Mouse (Mus musculus): ENCODE data around the gene Calml3. TPM values are rescaled to one million over a fixed set of nuclear protein-coding genes. Genes with fewer than 3 reads are reported as not detected.

Gene Calml3
- total RNA-seq, 2 experiments from 2014 or later: not detected

DNA sequence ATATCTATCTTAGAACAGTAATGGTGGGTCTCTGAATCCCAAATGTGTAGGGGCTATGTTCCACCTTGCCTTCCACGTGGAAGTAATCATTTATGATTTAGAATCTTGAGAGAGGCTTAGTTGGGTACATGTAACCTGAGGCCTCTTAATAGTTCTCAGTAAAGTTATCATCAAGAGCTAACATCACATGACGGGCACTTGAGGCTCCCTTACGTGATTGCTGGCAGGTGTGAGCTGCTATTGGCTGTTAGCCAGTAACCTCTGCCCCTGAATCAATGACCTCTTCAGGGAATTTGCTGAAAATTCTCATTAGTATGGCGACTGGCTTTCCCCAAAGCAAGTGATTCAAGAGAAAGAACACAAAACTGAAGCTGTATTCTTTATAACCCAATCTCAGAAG lies 17.0 kb downstream of the Calml3 start:
- no peak for ATAC-seq (replicated peaks; ENCODE audit: low FRiP score, poor library complexity, severe bottlenecking)

DNA sequence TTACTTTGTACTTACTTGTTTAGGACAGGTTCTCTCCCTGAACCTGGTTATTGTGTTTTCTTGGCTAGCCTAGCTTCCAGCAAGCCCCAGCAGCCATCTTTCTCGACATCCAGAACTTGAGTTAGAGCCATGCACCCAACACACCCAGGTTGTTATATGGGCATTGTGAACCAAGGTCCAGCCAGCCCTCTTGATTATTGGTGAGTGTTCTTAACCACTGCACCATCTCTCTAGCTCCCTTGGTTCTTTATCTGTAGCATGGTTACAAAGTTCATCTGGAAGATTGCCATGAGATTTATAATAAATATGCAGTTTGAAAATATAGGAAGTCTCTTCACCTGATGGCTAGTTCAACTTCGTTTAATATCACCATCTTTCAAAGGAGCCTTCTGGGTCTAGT lies 20.5 kb downstream of the Calml3 start:
- no peak for ATAC-seq (replicated peaks; ENCODE audit: low FRiP score, poor library complexity, severe bottlenecking)

DNA sequence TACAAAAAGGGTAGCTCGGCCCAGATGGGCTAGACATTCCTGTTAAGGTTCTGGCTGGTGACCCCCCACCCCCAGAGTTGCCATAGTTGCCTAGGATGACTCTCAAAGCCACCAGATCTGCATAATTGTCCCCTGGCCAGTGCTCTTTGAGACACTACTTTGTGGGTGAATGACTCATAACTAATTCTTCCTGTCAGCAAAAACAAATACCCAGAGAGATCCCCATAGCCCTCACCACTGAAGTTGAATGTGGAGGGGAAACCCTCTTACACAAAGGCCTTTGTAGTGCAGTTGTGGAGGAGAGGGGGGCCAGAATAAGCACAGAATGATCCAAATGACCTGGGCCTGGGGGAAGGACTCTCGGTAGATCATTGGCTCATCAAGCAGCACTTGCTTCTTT lies 21.6 kb downstream of the Calml3 start:
- no peak for ATAC-seq (replicated peaks; ENCODE audit: low FRiP score, poor library complexity, severe bottlenecking)

DNA sequence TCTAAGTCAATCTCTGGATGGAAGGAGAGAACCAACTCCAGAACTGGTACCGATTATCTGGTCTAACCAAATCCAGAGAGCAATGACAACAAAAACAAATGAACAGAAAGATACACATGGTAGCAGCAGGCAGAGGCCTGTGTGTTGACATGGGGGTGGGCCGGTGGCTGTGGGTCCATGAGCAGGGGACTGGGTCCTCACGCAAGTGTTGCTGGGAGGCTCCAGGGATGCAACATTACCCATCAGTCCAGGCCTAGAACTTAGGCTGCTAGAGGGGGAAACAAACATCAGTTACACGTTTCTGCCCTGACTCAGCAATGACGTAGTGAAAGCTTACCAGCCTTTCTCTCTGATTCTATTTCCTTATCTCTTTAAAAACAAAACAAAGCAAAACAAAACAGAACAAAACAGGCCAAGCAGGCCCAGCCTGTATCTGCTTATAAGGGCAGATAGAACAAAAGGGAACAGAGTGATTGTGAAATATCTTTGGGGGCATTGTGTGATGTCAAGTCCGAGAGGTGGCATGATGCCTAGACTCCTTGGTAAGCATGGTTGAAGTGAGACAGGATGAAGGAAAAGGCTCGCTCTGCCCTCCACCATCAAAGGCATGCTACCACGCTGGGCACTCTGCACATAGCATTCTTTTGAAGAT lies 24.4 kb downstream of the Calml3 start:
- 0 out of 2 replicates have a peak, but pooled peaks have one; percentile 53 for ATAC-seq (replicated peaks; ENCODE audit: low FRiP score, poor library complexity, severe bottlenecking)

DNA sequence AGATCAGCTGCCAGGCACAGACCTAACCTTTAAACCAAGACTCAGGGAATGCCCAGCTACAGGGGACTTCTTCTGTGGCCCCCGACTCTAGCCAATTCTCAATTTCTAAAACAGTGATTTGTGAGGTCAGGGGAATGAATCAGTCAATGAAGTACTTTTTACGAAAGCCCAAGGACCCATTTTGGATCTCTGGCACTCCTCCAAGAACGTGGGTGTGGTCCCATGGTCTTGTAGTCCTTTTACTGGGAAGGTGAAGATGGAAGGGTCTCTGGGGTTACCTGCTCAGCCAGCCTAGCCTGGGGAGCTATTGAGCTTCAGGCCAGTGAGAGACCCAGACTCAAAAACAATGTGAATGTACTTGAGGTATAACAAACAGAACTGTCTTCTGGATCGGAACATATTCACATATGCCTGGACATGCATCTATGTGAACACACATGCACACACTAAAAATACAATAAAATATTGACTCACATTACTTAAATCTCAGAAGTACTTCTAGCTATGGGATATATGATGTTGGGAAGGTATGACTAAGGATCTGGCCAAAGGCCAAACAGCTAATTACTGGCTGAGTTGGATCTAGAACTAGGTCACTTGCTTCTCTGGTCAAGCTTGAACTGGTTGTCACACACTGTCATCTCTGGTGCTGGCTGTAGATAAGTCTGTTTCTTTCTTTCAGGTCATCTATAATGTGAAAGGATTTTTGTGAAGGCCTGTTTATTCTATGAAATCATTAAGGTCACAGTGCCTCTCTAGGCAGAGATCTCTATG lies 25.3 kb downstream of the Calml3 start:
- ATAC-seq (replicated peaks; ENCODE audit: low FRiP score, poor library complexity, severe bottlenecking): no peak

DNA sequence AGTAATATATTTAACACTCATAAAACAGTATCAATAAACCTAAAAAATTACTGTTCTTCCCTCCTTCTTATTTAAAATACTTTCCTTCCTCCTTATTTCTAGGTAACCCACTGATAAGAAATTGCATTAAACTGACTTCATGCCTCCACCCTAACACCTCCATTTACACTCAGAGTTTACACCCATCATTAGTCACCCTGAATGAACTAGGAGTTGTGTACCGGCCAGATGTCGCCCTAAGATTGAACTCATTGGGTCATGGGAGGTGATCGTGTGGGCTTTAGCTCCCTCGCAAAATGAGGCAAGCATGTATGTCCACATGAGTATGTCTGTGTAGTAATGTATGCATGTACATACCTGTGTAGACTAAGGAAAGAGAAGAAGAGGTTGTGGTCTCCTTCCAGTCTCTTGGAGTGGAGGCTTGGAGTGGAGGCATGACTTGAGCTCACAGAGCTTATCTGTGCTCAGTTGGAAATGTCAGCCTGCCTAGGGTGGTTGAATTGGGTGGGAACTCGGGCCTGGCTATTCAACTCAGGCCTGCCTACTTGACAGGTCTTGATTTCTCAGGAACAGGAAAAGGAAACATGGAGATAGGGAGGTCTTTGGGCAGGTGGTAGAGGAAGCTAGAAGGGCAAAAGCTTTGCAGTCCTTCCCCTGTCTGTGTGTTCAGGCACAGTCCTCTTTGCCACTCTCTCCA lies 26.8 kb downstream of the Calml3 start:
- ATAC-seq (replicated peaks; ENCODE audit: low FRiP score, poor library complexity, severe bottlenecking): no peak

DNA sequence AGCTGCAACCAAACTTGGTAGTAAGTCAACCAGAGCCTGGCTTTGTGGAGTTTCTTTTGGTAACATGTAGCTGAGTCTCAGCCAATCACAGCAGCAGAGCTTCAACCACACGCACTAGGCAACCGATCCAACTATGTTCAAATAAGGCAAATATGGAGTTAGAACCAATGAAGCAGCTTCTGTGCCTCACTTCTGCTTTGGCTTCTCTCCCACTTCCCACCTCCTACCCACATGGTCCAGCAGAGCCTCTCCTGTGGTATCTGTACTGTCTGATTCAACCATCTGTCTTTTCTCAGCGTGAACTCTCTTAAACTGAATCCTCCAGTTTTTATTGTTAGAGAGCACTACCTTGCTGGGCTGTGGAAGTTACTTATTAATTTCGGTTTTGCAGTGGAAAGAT lies 27.7 kb downstream of the Calml3 start:
- no peak for ATAC-seq (replicated peaks; ENCODE audit: low FRiP score, poor library complexity, severe bottlenecking)

DNA sequence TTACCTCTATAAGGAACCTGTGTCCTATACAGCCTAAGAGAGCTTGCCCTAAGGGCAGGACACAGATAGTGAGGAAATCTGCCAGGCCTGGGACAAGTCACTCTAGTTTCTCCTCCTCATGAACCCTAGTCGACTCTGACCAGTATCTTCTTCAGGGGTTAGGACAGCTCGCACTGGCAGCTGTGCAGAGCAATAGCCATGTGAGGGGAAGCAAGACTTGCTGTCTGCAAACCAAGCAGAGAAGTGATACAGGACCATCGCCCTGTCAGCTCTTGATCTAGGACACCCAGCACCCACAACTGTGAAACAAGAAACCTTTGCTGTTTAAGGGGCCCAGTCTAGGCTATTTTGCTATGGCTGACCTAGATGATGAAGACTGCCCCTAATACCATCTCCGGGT lies 29.1 kb downstream of the Calml3 start:
- no peak for ATAC-seq (replicated peaks; ENCODE audit: low FRiP score, poor library complexity, severe bottlenecking)

DNA sequence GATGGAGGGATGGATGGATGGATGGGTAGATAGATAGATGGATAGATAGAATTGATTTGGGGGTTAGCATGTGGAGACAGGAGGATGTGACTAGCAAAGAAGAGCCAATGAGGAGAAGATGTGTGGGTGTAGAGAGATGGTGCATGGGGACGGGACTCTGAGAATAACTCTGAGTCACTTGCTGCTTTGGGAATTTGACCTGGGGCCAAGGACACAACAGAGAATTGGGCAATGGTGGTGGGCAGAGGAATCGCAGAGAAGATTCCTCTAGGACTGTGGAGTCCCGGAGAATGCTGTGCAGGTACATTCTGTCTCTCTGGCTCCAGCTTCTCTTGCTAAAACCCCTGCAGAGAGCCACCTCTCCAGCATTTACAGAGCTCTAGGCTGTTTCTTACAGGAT lies 29.8 kb downstream of the Calml3 start:
- ATAC-seq (replicated peaks; ENCODE audit: low FRiP score, poor library complexity, severe bottlenecking): no peak

DNA sequence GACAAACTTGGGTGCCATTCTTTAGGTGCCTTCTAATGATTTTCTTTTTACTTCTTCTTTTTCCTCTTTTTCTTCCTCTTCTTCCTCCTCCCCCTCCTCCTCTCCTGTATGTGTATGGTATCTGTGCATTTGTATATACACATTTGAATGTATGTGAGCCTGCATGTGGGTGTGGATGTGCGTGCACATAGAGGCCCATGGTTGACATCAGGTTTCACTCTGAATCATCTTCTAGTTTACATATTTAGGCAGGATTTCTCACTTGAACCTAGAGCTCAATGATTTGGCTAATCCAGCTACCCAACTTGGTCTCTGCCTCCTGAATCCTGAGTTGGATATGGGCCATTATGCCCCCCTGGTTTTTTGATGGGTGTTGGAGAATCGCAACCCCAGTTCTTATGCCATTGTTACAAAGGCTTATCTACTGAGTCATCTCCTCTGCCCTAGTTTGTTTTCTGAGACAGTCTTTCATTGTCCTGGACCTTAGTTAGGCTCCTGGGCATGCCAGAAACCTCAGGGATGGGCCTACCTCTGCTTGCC lies 30.9 kb downstream of the Calml3 start:
- no peak for ATAC-seq (replicated peaks; ENCODE audit: low FRiP score, poor library complexity, severe bottlenecking)

DNA sequence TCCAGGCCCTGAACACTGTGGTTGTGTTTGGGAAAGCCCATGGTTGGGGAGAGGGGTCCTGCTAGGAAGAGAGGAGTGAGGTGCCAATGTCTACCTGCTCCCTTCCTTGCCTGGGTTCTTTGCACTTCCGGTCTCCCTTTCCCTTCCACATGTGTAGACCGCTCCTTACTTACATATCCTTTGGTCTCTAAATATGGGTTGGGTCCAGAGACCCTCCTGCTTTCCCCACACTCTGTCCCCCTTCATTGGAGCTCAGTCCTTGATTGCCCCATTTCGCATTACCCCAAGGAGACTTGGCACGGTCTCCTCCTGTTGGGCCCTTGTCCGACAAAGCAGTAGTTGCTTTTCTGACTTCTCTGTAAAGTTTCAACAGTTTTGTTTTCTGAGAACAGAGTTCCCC lies 32.9 kb downstream of the Calml3 start:
- ATAC-seq (replicated peaks; ENCODE audit: low FRiP score, poor library complexity, severe bottlenecking): no peak

DNA sequence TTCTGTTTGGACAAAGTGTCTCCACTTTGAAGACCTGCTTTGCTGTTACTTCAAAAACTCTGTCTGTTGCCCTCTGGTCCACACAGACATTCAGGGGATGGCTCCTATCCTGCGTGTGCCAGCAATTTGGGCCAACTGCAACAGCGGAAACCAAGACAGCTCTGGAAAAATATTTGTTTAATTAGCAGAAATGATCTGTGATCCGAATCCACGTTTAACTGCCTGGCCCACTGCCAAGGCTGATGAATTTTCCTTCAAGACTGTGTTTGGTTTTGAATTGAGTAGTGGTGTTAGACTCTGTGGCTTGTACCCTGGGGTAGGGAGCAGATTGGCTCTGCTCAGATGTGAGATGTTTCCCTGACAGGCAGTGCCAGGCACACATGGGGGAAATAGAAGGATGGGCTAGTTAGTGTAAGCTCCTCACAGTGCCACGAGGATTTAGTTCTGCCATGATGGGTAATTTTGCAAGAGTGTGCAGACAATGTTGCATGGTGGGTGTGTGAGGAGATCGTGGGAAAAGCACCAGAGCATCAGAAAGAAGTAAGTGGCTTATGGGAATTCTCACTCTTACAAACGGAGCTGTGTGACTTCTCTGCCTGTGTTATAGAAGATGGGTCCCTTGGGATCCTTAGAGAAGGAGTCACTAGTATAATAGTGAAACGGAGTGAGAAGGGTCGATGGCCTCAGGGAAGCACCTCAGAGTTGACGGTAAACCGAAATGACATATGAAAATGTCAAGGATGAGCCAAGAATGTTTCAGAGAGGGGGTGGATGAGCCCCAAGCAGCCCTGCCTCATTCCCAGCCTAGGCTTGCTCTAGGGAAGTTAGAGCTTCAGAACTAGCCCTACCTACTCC lies 33.7 kb downstream of the Calml3 start:
- no peak for ATAC-seq (replicated peaks; ENCODE audit: low FRiP score, poor library complexity, severe bottlenecking)

DNA sequence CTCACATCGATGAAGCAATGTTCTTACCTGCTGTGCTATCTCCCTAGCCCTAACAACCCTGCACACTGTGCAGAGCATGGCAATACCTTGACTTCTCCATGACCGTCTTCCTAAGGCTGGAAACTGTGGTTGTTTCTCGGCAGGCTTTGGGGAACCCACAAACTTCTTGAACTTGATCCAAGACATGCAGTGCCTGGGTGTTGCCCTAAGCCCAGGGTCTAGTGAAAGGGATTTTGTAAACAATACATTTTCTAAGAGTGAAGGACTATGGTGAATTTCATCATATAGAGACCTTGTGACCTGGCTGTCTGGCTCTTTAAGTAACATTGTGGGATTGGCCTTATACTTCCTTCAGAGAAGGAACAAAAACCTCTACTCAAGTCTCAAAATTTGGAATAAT lies 34.6 kb downstream of the Calml3 start:
- no peak for ATAC-seq (replicated peaks; ENCODE audit: low FRiP score, poor library complexity, severe bottlenecking)

DNA sequence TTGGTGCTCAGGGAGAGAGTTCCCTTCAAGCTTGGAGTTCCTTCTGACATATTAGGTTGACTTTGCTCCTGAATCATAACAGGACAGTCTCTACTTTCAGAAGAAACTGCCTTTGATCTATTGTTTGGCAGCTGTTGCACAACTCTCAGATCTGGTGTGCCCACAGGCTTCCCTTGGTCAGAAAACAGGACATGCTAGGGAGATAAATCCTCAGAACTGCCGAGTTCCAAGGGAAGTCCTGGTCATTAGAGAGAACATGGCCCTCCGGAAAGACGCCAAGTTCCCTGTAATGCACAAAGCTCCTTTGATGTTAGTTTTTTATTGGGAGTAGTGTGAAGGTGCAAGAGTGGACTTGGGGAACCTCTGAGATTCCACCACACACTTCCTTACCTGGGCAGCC lies 35.5 kb downstream of the Calml3 start:
- ATAC-seq (replicated peaks; ENCODE audit: low FRiP score, poor library complexity, severe bottlenecking): no peak

DNA sequence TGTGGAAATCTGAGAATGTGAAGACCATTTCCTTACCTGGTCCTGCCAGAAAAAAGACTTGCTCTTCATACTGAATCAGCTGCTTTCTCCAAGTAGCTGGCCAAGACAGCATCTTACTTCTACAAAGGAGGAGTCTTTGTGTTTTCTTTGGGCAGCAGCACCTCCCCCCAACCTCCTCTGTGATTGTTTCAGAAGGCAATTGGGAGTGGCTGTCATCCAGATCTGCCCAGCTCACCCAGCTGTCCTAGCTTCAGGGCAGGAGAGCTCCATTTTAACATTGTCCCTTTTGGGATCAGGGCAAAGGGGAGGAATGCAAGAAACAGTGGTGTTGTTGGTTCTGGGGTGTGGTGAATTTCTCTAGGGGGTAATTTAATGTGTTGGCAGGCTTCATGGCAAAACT lies 37.0 kb downstream of the Calml3 start:
- ATAC-seq (replicated peaks; ENCODE audit: low FRiP score, poor library complexity, severe bottlenecking): no peak

DNA sequence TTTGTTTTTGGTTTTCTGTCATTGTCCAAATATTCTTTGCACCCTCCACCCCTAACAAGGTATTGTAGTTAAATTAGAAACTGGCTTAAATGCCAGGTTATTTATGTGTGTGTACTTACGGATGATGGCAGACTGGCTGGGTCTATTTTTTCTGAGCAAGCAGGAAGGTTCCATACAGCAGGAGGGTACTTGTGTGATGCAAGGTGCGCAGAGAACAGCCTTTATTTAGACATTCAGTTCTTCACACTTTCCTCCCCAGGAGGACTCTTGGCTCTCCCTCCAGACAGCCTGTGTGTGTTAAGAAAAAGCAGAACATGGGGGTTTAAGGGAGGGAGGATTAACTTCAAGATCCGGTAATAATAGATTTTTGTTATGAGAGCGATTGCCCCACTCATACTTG lies 38.3 kb downstream of the Calml3 start:
- no peak for ATAC-seq (replicated peaks; ENCODE audit: low FRiP score, poor library complexity, severe bottlenecking)

DNA sequence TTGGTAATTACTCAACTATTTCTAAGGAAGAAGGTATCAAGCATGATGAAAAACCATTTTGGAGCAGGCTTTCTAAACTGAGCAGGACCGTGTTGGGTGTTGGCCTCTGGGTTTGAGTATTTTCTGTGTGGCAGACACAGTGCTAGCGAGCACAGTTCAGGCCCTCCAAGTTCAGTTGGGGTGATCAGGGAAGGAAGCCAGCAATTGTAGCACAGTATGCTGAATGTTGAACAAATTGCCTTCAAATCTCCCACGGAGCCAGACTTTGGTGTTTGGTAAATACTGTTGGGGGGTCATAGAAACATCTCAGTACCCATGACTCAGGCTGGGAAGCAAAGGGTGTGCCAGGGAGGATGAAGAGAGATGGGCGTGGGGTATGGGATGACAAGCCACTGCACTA lies 43.0 kb downstream of the Calml3 start:
- no peak for ATAC-seq (replicated peaks; ENCODE audit: low FRiP score, poor library complexity, severe bottlenecking)

DNA sequence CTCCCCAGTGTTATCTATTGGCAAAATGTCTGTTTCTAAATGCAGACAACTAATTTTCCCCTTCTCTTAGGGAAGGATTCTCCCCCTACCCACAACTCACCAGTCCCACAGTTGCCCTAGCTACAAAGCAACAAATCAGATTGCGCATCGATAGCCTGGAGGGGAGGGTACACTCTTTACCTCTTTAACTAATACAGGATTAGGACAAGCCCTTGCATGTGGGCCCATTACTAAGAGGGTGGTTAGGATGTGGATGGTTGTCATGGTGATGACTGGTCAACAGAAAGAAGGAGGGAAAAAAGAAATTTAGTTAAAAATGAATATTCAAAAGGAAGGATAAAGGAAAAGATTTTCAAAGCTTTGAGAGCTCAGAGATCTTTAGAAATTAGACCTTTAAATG lies 45.8 kb downstream of the Calml3 start:
- no peak for ATAC-seq (replicated peaks; ENCODE audit: low FRiP score, poor library complexity, severe bottlenecking)

DNA sequence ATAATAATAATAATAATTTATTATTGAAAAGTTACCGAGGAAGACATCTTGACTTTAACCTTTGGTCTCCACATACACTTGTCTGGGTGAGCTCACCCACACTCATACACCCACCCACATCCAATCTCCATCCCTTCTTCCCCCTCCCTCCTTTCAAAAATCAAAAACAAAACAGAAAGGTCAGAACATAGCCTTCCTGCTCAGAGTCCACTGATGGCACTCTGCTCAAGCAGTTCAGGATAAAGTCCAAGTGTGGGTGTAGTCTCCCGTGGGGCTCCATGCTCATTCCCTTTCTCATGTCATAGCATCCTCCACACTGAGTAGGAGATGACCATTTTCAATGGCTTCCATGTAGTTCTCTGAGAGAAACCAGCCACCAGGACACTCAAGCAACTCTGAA lies 50.8 kb downstream of the Calml3 start:
- no peak for ATAC-seq (replicated peaks; ENCODE audit: low FRiP score, poor library complexity, severe bottlenecking)
